Mouse (Mus musculus) lung, embryonic 16.5 days (tissue): ENCODE results near the gene Prl2b1. TPM values are rescaled to one million over a fixed set of nuclear protein-coding genes. Genes with fewer than 3 reads are reported as not detected.

Experiments used
- polyA plus RNA-seq: library from polyadenylated mRNA; unstranded; fragments of >200 nt; fragmentation: Nextera tagmentation; extraction: Ambion mirVana; gene quantifications from 2 replicates; pipeline ENCODE4 v1.2.1, GENCODE M21; 2015

Prl2b1 gene
- polyA plus RNA-seq, 1 experiment from 2014 or later, result not detected

Other genes with a start within 250 kb of the Prl2b1 start
- not detected in 2 replicates for gene Prl3d3, start 234.1 kb downstream of the Prl2b1 start, polyA plus RNA-seq
- not detected in 2 replicates for gene Prl3c1, start 194.2 kb downstream of the Prl2b1 start, polyA plus RNA-seq
- gene Prl3b1, start 149.0 kb downstream of the Prl2b1 start, polyA plus RNA-seq, result not detected in 2 replicates
- not detected in 2 replicates for gene Prl3a1, start 131.4 kb downstream of the Prl2b1 start, polyA plus RNA-seq
- not detected in 2 replicates for gene Prl6a1, start 78.2 kb downstream of the Prl2b1 start, polyA plus RNA-seq
- gene Prl8a2, start 45.2 kb downstream of the Prl2b1 start, polyA plus RNA-seq, result not detected in 2 replicates
- gene Prl8a6, start 47.8 kb upstream of the Prl2b1 start, polyA plus RNA-seq, result not detected in 2 replicates
- gene Prl8a8, start 122.4 kb upstream of the Prl2b1 start, polyA plus RNA-seq, result not detected in 2 replicates
- gene Prl8a9, start 173.8 kb upstream of the Prl2b1 start, polyA plus RNA-seq, result not detected in 2 replicates
- not detected in 2 replicates for gene Prl8a1, start 191.3 kb upstream of the Prl2b1 start, polyA plus RNA-seq
- gene Prl7b1, start 219.7 kb upstream of the Prl2b1 start, polyA plus RNA-seq, result not detected in 2 replicates